Mouse (Mus musculus) mature B cell (primary cell): Measurements from ENCODE around the gene Prickle1.

Experiments used
- in situ Hi-C: fragments of 300-500 bp; cut with MboI; formaldehyde crosslinking; loops from 2 replicates; pipeline ENCODE4 v1.14.3; 2019

Gene Prickle1

DNA sequence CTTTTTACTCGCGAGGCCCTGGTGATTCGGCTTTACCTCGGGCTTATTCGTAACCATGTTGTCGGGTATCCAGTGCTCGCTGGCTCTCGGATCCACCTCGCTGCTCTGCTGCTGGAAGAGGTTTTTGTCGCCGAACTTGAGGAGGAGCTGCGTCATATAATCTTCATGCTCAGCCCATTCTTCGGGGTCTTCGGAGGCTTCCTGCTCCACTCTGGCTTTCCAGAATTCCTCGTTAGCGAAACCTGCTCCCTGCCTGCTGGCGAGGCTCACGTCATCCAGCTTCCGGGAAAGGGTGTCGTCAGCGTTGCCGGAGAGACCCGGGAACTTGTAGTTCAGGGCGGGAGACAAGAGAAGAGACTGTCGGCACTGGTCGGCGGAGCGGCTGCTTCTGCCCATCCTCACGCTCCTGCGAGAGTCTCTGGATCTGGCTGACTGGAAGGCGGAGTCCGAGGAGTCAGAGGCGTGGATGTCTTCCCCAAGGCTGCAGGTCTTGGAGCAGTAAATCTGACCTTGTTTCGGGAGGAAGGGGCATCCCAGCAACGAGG is 92.4 kb downstream of the Prickle1 start:
- in situ Hi-C loops: no loop called here

DNA sequence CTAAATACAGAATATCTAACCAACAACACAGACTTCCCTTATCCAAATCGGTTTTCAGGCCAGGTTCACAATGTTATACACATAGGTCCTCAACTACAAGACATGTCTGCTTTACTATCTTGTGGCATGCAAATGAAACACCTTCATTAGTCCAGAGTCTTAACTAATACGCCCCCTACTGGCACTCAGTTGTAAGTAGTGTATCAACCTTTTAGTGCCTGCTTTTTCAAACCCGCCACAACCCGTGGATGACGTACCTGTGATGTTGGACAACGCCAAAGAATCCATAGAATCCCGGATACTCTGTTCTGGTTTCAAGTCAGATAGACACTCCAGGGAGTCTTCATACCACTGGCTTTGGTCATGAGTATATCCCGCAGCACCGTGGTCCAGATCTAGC is 93.0 kb downstream of the Prickle1 start:
- in situ Hi-C loops: no loop called here

DNA sequence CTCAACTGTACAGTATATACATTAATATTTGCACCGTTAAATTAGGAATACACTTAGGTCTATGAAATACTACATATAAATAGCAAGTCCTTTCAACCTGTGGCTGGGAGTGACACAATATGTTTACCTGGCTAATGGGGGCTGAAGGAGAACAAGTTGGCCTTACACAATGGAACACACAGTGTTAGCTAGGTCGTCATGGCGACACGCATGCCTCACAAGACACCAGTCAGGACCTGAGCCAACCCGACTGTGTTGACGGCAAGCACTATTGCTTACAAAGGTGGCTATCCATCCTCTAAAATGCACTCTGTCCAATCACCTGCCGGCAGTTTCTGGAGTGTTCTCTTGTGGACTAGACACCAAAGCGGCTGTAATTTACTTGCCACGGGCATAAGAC is 95.8 kb downstream of the Prickle1 start:
- in situ Hi-C loops: no loop called here

DNA sequence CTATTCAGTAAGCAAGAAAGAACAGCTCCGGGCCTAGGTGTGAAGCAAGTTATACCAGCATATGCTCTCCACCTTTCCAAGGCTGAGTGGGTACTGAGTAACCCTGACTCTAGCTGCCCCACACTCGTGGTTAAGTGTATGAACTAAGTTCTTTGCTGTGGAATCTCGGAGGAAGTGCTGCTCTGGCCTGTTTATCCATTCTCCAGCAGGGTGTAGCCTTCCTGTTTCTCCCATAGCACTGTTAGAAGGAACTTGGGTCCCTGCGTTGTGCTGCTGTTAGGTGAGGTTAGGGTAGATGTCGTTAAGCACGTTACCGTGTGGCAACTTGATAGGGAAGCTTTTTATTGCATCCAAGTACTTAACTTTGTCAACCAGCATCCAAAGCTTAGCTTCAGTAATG is 101.0 kb downstream of the Prickle1 start:
- in situ Hi-C loops: no loop called here

DNA sequence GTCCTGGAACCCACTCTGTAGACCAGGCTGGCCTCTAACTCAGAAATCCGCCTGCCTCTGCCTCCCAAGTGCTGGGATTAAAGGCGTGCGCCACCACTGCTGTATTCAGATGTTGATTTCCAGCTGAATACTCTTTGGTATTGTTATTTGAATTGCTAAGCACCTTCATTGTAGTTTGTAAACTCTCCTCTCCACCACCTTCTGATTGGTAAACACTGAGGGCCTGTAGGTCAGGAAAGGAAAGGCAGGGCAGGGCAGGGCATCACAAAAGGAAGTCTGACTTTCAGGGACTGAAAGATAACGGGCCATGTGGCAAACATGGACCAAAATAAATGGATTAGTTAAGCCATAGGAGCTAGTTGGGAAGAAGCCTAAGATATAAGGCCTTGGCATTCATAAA is 106.1 kb downstream of the Prickle1 start:
- in situ Hi-C loops: no loop called here

DNA sequence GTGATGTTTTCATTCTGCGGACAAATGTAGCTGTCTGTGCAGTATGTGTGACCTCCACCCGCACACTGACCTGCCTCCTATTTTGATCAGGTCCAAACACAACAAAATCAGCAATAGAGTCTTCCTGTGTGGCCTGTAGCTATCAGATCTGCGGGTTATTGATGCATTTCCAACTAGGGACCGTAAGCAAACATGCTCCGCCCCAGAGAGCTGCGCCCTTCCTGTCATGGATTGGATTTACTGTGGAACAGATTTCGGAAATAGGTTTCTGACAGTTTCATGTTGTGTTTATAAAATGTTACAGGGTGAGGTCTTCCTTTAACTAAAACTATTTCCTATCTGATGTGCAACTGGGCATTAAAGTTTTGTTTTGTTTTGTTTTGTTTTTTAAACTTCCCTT is 109.6 kb downstream of the Prickle1 start:
- in situ Hi-C loops: no loop called here

DNA sequence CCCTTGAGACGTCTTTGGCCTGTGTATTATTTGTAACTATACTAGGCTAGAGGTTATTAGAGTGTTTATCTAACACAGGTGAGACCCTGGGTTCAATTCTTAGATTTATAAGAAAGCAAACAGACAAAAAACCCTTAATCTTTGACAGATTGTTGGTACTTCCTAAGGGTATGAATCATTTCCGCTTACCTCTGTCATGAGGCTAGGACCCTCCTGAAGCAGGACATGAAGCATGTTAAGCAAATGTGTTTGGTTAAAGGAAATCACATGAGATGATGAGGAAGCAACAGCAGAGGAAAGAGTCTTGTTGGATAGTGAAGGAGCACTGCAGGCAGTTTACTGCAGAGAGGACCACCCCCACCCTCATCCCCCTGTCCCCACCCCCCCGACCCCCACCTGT is 110.4 kb downstream of the Prickle1 start:
- in situ Hi-C loops: no loop called here

DNA sequence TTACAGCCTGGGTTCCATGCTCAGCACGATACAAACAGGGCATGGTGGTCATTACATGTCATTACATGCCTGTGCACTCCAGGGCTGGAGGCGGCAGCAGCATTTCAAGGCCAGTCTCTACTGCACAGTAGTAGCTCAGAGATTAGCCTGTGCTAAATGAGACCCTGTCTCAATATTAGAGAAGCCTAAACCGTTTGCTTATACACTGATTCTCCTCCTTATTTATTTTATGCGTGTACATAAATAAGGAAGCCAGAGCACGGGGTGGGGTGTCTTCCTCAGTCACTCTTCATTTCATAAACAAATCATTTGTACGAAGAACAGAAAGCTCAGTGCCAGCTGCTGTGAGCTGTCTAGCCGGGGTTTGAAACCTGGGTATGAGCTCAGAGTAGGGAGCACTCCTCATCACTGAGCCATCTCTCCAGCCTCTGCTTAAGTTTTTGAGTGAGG is 111.4 kb downstream of the Prickle1 start:
- in situ Hi-C loops: no loop called here

DNA sequence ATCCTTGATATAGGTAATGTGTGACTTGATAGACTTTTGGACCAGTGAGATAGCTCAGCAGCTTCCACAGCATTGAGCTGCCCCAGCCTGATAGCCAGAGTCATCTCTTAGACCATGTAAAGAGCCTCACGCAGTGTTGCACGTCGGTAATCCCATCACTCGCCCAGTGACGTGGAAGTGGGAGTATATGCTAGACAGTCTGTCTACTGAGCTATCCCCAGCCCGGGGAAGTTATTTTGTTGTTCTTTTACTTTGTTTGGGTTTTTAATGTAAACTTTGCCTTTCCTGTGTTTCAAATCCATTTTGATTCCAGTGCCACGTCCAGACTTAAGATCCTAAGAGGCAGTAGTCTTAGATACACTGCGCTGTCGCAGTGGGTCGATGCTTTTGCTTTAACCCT is 114.6 kb downstream of the Prickle1 start:
- in situ Hi-C loops: no loop called here

DNA sequence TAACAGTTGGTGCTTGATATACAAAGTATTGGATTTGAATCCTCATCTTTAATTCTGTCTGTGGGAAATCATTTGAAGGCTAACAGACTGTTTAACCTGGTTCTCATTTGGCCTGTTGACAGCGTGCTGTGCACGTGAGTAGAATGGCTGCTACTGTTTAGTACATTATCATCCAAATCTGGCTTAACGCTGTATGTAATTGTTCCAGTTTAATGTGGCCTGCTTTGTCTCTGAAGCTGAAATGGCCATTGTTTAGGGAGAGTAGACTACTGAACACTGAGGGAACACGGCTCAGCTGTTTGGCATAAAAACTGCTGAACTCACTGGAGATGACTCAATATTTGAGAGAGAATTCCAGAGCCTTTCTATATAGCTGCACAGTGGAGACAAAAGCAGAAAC is 116.2 kb downstream of the Prickle1 start:
- in situ Hi-C loops: no loop called here

DNA sequence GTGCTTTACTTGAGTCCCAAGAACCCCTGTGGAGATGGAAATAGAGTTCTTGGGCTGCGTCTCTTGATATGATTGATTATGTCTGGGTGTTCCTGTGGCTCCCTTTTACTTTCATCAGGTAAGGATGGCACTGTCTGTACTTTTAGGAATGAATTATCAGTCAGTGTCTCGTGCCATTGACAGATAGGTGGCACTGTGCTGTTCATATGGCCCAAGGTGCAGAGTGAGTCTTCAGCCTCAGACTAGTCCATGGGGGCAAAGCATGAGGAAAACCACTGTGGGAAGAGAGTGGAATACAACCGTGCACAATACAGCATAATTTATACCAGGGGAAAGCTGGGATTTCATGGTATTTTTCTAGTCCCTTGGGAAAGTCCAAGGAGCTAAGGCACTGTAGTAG is 117.0 kb downstream of the Prickle1 start:
- in situ Hi-C loops: no loop called here

DNA sequence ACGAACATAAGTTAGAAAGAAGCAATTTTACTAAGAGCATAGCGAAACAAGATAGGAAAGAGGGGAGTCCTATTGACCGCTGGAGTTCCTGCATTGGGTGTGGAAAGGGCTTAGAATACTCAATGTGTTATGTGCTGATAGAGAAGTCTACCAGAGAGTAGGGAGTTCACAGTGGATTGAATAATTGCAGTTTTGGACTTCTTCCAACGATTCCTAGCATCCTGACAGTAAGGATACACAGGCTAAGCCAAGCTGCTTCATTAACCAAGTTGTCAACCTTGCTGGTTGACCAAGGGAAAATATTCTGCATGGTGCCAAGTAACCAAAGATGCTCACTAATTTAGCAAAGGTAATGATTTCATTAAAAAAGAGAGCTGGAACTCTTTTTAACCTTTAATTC is 118.0 kb downstream of the Prickle1 start:
- in situ Hi-C loops: no loop called here

DNA sequence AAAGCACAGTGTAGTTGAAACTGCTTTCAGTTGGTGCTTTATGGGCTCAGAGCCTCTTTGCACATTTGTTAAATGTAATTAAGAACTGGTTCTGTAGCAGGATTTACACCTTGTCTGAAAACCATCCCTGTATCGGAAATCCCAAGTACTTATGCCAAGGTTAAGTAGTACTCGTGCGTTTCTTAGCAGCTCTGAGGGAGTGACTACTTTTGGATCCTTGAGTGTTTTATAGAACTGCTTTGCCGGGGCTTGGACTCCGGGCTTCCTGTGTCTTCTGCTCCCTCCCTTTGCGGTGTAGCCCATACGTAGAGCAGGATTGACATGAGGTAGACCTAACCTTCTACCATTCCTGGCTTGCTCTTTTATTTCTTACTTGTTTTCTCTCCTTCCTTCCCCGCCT is 120.0 kb downstream of the Prickle1 start:
- in situ Hi-C loops: no loop called here

DNA sequence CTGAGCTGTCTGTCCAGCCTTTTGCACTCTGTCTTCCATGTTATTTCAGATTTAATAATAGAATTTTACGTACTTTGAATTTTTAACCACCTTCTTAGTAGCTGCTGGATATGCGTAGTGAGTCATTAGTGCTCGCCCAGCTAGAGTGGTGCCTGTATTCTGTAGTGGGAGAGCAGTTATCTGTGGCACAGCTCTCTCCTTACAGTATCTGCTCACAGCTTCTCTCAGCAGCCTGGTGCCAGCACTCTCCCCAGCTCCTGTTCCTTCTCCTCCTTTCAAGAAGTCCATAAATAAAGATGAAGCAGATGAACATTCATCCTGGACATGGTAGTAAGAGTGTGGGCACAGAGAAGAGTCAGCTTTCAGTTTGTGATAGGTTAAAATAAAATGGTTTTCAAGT is 121.4 kb downstream of the Prickle1 start:
- in situ Hi-C loops: no loop called here

DNA sequence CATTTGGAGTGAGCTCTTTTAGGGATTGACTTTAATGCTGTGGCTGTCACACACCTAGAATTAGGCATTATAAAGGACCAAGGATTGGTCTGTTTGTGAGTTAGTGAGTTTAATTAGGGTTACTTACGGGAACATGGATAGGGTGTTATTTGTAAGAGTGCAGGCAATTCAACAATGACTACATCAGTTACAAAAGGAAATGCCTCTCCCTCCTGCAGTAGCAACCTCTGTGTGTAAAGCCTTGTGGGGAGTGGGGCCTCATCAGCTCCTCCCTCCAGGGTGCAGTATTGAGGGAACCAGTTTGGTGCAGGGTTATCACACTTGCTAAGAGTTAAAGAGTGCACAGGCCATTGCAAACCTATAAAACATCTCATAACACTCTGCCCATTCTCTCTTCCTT is 123.6 kb downstream of the Prickle1 start:
- in situ Hi-C loops: no loop called here

DNA sequence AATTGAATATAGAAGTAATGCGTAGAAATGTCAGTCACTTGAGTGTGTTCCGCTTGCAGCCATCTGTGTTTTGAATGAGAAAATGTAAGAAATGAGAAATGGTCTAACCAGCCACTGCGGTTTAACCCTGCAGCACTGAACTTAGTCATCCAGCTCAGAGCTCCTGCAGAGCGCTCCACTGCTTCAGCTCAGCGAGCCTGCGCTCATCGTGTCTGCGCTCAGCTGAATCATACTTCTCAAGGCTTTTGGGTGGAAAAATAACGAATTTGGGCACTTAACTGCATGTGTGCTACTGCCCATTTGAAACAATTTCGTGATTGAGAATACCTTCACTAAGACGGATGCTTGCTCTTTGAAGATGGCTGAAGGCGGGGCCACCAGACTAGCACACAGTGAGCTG is 124.0 kb downstream of the Prickle1 start:
- in situ Hi-C loops: no loop called here

DNA sequence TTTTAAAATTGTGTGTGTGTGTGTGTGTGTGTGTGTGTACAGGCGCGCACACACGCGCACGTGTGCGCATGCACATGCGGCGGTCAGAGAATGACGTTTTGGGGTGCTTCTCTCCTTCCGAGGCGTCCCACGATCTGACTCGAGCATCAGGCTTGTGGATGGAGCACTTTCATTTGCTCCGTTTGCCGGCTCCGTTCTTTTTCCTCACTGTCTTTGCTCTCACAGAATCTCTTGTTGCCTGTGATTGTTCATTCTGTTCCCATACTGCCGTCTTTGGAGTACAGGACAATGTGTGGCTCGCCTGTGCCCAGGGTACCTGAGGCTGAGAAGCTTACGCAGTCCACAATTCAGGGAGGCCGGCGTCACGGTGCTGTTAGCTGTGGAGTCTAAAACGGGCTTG is 134.6 kb downstream of the Prickle1 start:
- in situ Hi-C loops: no loop called here

DNA sequence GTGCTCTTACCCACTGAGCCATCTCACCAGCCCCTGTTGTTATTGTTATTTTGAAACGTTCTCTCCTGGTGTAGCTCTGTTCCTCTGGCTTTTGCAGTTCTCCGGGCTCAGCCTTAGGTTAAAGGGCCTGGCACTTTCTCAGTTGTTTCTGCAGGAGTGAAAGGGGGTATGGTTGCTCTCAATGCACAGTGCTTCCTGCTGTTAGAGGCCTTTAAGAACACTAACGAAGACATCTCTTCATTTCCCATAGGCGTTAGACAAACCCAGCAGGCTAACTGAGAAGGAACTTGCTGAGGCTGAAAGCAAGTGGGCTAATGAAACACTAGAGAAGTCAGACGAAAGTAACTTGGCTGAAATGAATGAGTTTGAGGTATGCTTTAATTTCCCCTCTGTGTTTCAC is 136.3 kb downstream of the Prickle1 start:
- in situ Hi-C loops: no loop called here

DNA sequence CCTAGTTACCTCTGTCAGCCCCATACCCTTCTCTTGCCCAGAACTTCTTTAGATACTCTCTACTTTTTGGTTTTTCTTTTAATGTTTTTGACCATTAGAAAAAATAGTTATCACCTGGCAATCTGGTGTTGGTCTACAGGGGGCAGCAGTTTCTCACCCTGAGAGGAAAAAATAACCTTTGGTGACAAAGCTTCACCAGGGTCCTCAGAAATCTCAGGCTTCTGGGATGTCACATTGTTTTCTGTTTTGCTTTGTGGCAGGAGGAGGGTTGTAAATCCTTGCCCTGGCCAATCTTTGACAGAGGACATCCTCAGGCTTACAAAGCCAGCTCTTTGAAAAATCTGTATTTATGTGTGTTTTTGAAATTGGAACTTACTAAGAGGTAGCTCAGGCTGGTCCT is 139.7 kb downstream of the Prickle1 start:
- in situ Hi-C loops: no loop called here

DNA sequence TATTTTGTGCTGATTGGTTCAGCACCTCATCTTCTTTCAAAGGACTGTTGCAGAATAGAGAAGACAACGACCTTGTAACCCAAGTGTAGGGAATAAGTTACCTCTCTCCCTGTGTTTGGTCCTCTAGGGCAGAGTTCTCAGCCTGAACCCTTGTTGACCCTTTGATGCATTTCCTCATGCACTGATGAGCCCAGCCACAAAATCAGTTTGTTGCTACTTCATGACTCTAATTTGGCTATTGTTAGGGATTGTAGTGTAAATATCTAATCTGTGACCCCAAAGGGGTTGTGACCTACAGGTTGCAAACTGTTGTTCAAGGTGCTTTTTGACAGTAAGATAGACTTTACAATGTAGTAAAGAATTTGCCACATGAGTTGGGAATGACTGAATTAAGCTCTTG is 142.4 kb downstream of the Prickle1 start:
- in situ Hi-C loops: no loop called here
